Mouse (Mus musculus): ENCODE results near the gene Isyna1.

The Isyna1 gene

DNA sequence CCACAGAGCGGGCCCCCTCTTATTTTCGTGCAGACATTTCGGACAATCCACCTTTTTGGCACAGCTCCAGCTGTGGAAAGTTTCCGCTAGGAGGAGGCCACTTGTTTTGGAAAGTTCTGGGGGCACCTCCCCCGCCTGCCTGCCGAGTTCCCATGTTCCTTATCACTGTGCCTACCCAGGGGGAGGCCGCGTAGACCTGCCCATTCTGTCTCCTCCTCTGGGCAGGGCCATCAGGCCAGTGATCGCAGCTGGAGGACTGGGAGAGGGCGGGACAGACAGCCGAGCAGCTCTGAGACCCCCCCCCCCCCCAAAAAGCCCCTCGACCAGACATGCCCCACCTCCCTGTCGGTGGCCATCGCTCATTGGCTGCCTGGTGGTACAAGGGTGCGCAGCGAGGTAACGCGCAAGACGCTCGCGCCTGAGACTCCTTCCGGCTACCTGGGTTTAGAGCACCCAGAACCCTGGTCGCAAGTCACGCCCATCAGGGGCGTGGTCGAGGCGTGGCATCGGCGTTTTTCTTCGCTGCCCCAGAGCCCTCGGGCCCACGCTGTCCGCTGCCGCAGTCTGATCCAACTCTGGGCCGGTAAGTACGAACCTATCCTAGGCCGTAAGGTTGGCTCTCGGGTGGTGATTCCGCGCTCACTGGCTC lies at the start of gene Isyna1:
Gene Isyna1 (plus strand): TSS at position 413 of the 649 bp plus-strand sequence.
- DNase-seq = peak; percentile 90 to 91

DNA sequence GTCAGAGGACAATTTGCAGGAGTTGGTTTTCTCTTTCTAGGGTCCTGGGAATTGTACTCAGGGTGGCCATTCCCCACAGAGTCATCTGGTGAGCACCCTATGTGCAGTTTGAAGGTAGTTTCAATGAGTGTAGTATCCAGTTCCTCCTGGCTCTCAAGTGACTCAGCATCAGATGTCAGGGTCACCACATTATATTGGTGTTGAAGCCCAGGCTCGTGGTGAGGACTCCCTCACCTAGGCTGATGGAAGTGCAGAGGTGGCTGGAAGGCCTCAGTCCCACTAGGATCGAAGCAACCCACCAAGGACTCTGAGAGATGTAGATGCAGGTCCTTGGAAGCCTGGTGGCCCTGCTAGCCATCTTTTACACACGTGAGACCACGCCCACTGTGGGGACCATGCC lies 47.8 kb upstream of the Isyna1 start:
- DNase-seq = no peak

DNA sequence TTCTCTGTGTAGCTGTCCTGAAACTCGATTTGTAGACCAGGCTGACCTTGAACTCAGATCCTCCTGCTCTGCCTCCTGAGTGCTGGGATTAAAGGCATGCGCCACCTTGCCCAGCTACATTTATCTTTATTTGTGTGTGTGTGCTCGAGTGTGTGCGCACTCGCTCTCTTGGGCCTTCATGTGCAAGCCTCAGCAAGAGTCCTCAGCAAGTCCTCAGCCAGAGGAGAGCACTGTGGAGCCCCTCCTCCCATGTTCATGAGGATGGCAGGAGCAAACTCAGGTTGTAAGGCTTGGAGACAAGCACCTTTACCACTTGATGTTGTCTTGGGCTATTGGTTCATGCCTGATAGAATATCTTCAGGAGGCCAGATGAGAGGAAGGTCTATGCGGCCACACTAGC lies 46.4 kb upstream of the Isyna1 start:
- no peak for DNase-seq

DNA sequence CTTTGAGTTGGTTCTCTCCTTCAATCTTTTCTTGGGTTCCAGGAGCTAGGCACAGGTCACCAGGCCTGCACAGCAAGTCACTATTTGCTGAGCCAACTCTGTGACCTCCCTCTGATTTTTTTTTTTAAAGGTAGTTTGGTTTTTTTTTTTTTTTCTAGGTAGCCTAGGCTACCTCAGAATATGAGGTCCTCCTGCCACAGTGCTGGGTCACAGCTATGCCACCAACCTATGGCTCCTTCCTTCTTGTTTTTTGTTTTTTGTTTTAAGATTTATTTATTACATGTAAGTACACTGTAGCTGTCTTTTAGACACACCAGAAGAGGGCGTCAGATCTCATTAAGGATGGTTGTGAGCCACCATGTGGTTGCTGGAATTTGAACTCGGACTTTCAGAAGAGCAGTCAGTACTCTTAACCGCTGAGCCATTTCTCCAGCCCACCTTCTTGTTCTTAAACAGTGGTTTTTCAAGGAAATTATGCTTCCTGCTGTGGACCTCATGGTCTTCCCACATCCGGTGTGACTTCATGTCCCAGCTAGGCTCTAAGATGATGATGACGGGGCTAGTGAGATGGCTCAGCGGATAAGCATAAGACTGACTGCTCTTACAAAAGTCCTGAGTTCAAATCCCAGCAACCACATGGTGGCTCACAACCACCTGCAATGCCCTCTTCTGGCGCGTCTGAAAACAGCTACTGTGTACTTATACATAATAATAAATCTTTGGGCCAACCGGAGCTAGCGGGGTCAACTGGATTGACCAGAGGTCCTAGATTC lies 44.6 kb upstream of the Isyna1 start:
- no peak for DNase-seq

DNA sequence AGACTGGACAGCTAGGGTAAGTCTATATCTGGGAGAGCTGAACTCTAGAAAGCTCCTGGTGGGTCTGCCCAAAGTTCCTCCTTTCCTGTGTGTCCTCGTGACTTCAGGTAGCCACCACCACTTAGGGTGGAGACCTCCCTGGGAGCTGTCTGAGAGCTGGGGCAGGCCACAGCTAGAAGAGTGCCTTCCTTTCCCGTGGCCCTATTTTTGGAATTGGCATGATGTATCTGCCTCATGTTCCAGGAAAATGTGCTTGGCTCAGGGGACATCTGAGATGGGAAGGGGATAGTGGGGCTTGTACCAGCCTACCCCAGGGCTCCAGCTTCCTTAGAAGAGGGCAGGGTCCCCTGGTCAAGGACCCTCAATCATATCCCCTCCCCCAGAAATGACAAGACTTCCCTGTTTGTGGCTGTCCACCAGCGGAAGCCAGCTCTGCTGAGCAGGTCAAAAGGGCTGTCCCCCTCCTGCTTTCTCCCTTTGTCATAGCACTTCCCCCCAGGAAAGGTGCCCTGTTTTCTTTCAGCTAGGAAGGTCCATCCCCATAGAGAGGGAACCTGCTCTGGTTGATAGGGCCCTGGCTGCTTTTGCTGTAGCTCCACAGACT lies 42.5 kb upstream of the Isyna1 start:
- no peak for DNase-seq

DNA sequence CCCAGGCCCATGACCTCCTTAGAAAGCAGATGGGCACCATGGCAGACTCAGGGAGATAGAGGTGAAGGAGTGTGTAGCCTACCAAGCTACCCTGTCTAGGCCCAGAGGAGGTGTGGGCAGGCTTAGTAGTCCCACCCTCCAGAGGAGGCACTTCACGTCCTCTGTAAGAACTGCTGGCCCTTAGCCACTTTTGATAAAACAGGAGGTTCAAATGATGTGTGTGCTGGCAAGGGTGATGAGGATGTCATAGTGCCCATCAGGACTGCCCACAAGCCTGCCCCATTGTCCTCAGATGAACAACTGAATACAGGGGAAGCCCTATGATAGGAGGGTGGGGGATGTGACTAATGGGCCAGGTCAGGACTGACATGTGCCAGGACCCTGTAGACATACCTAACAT lies 41.3 kb upstream of the Isyna1 start:
- DNase-seq = no peak

DNA sequence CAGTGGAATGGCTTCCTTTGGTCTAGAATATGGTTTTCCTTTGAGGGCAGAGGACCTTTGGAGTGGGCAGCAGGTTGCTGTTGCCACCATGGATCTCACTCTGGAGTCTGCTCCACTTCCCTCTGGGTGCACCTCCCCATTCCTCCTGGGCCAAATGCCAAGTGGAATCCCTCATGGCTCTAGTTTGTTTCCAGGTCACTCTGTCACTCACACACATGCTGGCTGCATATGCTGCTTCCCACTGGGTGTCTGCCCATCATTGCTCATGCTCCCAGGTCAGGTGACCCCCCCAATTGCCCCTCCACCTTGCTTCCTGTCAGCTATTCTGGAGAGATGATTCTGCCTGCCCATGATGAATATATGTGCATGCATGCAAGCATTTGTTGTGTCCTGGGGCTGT lies 40.4 kb upstream of the Isyna1 start:
- DNase-seq = no peak

DNA sequence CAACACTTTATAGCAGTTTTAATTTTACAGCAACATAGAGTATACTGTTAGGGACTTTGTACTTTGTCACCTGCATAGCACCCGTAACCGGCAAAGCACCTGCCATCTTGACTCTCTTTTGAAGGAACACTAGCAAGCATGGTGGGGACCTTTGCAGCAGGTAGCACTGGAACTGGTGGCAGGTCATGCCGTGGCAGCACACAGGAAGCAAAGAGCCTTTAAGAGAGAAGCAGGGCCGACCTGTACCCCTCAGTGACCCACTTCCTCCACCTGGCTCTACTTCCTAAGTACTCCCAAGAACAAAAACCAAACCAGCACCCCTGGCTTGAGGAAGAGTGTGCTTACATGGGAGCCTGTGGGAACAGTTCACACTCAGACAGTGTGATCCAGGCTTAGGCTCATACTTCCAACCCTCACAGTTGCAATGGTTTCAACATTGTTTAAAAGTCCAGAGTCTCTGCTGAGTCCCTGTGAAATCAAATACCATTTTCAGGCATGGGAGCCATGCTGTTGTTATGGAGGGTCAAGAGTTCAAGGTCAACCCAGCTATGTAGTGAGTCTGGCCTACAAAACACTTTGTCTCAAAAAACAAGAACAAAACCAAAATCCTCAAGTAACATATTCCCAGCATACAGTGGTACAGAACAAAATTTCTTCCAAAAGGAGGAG lies 39.0 kb upstream of the Isyna1 start:
- DNase-seq = no peak

DNA sequence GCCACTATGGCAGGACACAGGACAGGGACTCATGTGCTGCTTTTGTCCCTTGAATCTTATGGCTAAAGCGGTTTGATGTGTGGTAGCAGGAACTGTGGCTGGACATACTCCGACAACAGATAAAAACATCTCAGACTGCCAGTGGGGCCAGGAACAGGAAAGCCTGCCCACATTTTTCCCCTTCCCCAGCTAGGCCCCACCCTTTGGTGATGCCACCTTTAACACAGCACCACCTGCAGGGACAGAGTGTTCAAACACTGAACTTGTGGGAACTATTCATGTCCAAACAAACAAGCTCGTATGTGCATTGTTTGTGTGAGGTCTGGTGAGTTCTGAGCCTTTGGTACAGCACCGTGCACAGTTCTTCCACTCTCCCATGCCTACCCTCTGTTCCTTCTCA lies 35.8 kb upstream of the Isyna1 start:
- peak; percentile 24 to 26 for DNase-seq

DNA sequence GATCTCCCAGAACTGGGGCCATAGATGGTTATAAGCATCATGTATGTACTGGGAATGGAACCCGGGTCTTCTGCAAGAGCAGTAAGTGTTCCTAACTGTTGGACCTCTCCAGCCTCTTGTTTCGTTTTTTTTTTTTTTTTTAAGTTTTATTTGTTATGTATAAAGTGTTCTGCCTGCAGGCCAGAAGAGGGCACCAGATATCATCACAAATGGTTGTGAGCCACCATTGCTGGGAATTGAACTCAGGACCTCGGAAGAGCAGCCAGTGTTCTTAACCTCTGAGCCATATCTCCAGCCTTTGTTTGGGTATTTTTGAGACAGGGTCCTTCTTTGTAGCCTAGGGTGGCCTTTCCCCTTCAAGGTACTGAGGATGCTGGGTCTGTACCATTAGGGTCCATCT lies 35.2 kb upstream of the Isyna1 start:
- peak; percentile 23 to 29 for DNase-seq

DNA sequence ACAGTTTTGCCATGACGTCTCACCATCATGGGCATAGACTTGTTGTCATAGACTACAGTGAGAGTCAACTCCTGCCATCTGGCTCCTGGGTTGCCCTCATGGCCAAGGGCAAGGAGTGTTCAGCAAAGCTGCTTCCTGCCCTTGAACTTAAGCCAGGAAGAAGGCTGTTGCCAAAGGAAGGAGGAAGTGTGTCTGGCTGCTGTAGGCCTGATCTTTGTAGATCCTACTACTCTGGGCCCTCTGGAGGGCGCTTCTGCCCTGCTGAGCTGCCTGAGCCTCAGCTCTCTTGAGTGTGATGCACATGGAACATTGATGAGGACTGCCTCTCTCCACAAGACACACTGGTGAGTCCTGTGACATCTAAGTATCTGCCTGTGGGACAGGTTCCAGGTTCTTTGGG lies 34.1 kb upstream of the Isyna1 start:
- DNase-seq = peak; percentile 34 to 35

DNA sequence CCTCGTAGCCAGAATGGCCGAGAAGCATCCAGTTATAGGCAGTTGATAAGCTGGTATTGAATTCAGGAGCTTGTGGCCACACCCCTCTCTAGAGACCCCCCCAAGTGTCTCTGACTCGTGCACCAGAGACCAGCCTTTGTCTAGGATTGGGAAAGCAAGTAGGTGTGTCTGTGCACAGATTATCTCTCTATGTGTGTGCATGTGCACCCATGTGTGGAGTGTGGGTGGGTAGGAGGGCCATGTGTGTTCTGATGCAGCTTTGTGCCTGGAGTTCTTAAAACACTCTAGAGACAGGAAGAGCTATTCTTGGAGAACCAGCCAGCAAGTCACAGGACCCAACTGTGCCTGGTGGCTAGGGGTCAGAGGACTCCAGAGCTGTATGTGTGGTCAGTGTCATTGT lies 33.6 kb upstream of the Isyna1 start:
- no peak for DNase-seq

DNA sequence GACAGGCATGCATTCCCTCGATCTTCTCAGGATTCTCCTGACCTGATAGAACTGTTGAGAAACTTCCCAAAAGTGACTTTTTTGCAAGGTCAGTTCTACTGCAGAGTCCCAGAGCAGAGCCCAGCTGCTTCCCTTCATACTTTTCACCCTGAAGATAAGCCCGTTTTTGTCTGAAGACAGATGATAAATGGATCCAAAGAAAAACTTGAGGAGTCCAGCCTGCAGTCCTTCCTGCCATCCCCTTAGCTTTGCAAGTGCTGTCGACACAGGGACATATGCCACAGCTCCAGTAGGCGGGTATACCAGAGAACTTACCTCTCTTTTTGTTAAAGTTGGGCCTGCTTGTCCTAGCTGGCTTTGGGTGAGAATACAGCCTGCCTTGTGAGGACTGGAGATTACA lies 32.8 kb upstream of the Isyna1 start:
- no peak for DNase-seq

DNA sequence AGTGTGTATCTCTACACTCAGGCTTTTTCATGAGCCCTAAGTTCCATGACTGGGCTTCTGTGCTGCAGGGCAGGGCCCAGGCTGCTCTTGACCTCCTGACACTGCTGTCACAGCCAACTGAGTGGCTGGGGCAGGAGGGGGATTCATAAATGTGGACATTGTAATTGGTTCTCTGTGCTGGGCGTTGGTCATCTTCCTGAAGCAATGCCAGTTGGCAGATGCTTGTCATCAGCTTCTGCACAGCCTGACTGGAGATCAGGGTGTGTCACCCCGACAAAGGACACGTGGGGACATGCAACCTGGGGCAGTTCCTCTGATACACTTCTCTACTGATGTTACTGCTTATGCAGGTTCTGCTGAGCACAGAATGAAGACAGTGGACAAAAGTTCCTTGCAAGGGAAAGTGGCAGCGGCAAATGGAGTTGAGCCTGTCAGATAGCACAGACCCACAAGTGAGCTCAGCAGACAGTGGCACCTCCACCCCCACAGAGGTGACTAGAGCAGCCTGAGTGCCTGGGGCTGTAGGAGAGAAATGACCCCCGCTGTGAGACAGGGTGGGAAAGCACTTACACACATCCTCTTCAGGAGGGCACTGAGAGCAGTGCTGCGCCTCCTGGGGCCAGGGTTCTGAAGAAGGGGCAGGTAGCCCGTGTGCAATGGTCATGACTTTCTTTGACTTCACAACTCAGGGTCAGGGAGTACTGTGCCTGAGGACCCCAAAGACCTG lies 32.2 kb upstream of the Isyna1 start:
- DNase-seq = no peak

DNA sequence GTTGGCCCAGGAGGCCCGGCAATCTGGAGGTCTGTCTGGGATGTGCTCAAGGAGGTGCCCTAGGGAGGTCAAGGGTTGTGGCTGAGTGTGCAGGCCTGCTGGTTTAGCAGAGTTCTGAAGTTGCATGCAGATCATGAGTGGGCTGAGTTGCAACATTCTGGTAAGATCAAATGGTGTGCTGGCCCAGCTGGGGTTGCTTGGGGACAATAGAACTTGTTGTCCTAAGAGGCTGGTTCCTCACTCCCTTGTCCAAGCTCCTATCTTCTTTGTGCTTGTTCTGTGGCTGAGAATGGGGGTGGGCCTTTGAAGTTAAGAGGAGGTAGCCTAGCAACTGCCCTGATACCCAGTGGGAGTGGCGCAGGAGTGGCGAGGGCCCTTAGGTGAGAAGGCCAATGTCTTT lies 31.4 kb upstream of the Isyna1 start:
- no peak for DNase-seq

DNA sequence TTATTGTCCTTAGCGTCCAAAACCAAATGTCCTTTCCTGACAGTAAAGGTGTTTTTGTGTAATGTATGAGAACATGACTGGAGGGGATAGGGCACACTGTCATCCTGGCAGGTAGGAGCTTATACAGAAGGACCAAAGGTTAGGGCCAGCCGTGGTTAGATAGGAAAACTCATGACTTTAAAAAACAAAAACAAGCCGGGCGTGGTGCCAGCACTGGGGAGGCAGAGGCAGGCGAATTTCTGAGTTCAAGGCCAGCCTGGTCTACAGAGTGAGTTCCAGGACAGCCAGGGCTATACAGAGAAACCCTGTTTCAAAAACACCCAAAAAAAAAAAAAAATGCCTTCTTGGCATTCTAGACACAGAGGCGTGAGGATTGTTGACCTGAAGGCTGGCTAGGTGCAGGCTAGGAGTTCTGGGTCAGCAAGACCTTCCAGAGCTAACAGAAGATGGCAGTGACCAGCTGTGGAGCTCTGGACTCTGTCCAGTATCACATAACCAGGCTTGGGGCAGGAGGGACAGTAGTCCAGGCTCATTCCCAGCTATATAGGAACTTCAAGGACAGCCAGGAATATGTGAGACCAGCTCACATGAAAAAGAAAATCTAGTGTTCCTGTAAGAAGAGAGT lies 30.3 kb upstream of the Isyna1 start:
- DNase-seq = no peak

DNA sequence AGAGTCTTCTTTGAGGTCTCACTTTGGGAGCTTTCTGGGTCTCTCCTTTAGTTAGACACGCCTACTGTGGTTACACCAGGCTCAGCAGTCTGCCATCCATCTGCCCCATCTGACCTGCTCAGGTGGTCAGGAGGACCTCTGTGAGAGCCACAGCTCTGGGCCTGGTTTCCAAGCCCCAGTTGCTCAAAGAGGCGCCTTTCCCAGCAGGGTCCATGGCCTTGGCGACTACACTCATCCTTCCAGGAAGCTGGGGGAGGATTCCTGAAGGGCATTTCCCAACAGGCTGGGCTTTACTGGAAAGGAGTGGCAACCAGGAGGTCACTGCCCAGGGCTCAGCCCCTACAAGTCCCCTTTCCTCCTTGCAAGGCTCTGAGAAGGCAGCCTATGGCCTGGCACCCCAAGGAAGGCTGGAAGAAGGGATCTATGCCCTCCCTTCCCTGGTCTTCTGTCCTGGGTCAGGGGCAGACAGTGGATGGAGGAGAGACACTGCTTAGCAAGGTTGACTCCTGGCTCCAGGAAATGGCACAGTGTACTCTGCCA lies 29.4 kb upstream of the Isyna1 start:
- no peak for DNase-seq

DNA sequence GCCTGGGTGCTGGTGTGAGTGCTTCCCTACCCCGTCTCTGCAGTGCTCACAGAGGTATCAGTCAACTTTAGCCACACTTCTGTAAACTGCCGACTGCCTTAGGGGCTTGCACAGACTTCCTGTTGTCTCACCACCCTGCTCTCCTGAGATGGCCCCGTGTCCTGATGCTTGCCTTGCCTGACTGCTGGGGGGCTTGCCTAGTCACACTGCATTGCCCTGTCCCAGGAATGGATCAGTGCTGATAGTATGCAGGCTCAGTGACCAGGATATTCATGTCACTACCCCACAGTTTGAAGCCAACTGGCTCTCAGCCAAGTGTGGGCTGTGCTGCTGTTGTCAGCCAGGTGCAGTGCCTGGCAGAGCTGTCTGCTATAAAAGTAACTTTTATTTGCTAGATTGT lies 28.6 kb upstream of the Isyna1 start:
- peak; percentile 16 to 20 for DNase-seq

DNA sequence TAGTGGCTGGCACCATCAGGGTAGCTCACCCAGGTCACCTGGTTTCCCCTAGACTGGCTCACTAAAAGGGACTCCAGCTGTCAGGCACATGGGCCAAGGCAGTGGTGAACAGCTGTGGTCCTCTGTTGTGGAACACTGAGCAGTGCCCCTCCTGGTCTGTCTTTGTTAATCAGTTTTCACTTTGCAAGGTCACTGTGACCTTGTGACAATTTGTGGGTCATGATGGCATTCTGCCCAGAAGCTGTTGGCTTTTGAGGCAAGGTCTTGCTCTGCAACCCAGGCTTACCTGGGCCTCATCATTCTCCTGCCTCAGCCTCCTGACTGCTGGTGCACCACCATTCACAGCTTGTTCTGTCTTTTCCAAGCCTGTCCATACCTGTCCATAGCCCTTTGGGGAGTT lies 23.8 kb upstream of the Isyna1 start:
- no peak for DNase-seq

DNA sequence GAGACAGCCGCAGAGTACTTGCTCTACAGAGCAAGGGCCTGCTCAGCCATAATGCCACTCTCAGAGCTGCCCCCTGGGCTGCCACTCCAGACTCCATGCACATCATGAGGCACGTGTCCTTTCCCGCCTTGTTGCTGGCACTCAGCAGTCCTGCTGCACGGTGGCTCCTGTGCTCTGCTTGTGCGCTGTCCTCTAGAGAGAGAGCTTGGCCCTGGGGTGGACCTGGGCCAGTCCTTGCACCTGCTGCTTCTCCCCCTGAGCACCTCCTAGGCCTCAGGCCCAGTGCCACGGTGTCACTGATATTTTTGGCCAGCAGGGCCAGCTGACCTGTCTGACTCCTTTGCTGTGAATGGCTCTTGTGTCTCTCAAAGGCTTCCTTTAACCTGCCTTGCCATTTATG lies 23.2 kb upstream of the Isyna1 start:
- DNase-seq = no peak

DNA sequence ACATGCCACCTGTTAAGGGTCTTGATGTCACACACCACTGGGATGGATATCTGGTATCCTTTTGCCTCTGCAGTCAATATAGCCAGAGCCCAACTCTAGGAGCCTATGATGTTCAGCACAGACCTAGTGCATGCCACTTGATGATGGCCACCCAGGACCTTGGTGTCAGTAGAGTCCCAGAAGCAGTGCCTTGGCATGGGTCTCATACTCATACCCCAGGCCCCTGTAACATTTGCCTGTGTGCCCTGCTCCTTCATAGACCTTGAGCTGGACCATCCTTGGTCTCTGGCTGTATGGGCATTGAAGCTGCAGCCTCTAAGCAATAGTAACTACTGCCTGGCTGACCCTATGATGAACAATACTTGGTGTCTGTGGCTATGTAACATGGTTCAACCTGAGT lies 19.9 kb upstream of the Isyna1 start:
- DNase-seq = no peak

DNA sequence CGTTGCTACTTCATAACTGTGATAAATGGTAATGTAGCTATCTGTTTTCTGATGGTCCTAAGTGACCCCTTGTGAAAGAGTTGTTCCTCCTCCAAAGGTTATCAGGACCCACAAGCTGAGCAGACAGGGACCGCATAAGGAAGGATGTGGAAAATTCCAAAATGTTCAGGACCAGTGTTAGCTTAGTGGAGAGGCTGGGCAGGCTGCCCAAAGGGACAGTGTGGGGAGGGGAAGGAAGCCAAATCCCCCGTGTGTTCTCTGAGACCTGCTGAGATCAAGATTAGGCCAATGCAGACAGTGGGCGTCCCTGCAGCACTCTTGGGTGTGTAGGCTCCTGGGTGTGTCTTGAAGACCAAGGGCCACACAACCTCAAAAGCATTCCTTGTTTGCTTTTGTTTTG lies 19.3 kb upstream of the Isyna1 start:
- DNase-seq = no peak

All from B cell, adult 2 months (primary cell).